Mouse (Mus musculus): Measurements from ENCODE around the gene Gm20388.

DNA sequence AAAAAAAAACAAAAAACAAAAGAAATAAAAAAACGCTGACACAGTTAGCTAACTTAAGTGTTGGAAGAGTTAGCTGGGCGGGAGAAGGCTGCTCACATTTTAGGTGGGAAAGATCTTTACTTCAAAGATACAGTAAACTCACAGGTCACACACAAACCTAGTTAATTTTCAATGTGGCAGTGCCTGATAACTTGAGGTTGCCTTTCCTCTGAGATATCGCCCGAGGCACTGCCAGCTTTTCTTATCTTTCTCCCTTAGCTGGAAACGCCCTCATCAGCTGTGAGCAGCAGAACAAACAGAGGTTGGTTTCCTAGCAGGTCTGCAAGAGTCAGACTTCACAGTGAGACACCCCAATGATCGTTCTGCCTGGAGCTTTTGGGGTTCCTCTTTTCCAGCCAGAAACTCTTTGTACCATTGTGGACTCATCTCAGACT lies 4078.0 kb downstream of the Gm20388 start:
- TF ChIP-seq POLR2A (IDR thresholded peaks at IDR 0.05; ENCODE audit: extremely low read depth, insufficient read depth, low read length) (no peak), CTCF (IDR thresholded peaks at IDR 0.05; ENCODE audit: extremely low read depth, insufficient read depth, low read length) (no peak)

All from cortical plate, adult 2 months (tissue).